Mouse (Mus musculus) G1E (cell line): Measurements from ENCODE around the gene Dtx2. TPM values are rescaled to one million over a fixed set of nuclear protein-coding genes. Genes with fewer than 3 reads are reported as not detected.
A peak's percentile ranks its signal among the peaks of the same experiment; 100 is the strongest.
"Not testable (repeated sequence)": the region's sequence is repeated elsewhere in the genome, so short reads cannot be mapped to it uniquely, and the experiment has no call there.

ENCODE experiments used
- ATAC-seq: 2 replicates; pipeline ENCODE4 v1.8.0; 2016; ENCODE audit warnings: mild to moderate bottlenecking; ENCODE audit not compliant: insufficient number of reproducible peaks, poor library complexity, low FRiP score, severe bottlenecking; ENCODE audit errors: extremely low read depth
- DNase-seq: peaks from one replicate; pipeline ENCODE4 v3.0.0; 2012; ENCODE audit warnings: low spot score
- H3K27me3 ChIP-seq: 2 replicates; pipeline ENCODE4 v1.6.1; 2012; ENCODE audit warnings: mild to moderate bottlenecking, low read length, inconsistent platforms; ENCODE audit not compliant: insufficient read depth
- H3K36me3 ChIP-seq: replicated peaks from 2 replicates; pipeline ENCODE3; 2012; ENCODE audit warnings: mild to moderate bottlenecking, inconsistent platforms
- H3K4me1 ChIP-seq: 2 replicates; pipeline ENCODE4 v1.6.1; 2012; ENCODE audit warnings: low read depth, low read length, inconsistent platforms, mixed read lengths; ENCODE audit not compliant: insufficient read depth
- H3K4me3 ChIP-seq: 2 replicates; pipeline ENCODE4 v1.5.1; 2012; ENCODE audit warnings: low read depth, mild to moderate bottlenecking, inconsistent platforms, low read length, moderate library complexity, mixed read lengths
- H3K9me3 ChIP-seq: replicated peaks from 2 replicates; pipeline ENCODE4 v1.6.1; 2012; ENCODE audit warnings: inconsistent platforms
- CTCF ChIP-seq: IDR thresholded peaks from 2 replicates; pipeline ENCODE4 v1.5.1; 2012; ENCODE audit warnings: low read depth, low read length, inconsistent platforms, mixed read lengths
- GATA1 ChIP-seq: IDR thresholded peaks from 2 replicates; pipeline ENCODE4 v1.6.1; 2012; ENCODE audit warnings: borderline replicate concordance, low read length, inconsistent platforms, mixed read lengths
- GATA2 ChIP-seq: IDR thresholded peaks from 2 replicates; pipeline ENCODE4 v1.6.1; 2012; ENCODE audit warnings: low read depth, low read length, inconsistent platforms, borderline replicate concordance
- POLR2AphosphoS5 ChIP-seq: IDR thresholded peaks from 2 replicates; pipeline ENCODE4 v1.6.1; 2012; ENCODE audit warnings: low read depth, low read length, inconsistent platforms; ENCODE audit not compliant: insufficient replicate concordance
- TAL1 ChIP-seq: conservative IDR thresholded peaks from 2 replicates; pipeline ENCODE4 v1.6.1; 2012; ENCODE audit warnings: low read depth, low read length, inconsistent platforms, mixed read lengths
- polyA plus RNA-seq: library from polyadenylated mRNA; stranded (reverse); fragments of >175 nt; gene quantifications from 2 replicates; pipeline ENCODE4 v1.2.3, GENCODE M21; 2012
- total RNA-seq, 2 experiments: library from RNA; stranded (forward) in 1 of 2; stranded (reverse) in 1 of 2; fragments of 200-1000 nt in 1 of 2; fragments of >200 nt in 1 of 2; fragmentation: Nextera tagmentation in 1 of 2; gene quantifications; 2 replicates each; pipeline ENCODE4 v1.2.3; 2014 to 2017

Gene Dtx2
- total and polyA plus RNA-seq, 3 experiments: 5.1 to 25.6 (median 25.2) TPM

DNA sequence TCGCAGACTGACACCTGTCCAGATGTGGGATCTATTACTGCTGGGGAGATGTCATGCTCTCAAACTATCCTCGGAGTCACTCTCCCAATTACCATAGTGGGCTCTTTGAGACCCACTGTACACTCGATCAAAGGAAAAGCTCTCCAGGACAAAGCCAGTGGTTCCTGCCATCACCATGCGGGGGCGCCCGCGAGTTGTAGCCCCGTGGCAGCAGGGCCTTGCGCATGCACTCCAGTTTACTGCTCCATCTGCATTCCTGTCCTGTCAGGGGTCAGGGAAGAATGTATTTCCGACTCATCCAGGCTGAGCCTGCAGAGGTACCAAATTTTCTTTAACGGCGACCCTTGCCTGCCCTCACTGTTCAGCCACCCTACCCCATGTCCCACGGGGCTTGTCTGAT, 50.3 kb downstream of the Dtx2 start:
- no peaks in the 10 kb centered on the region for H3K36me3 ChIP-seq
- H3K4me3 ChIP-seq: no peak overlapping the region
- peaks cover 10% of the 10 kb centered on the region; the same call in 1 of the 2 replicates for H3K27me3 ChIP-seq
- H3K4me1 ChIP-seq: peaks cover 10% of the 10 kb centered on the region
- ATAC-seq (no peak), DNase-seq (no peak)
- TF ChIP-seq TAL1 (no peak), CTCF (peak; percentile 54)
- no peaks in the 10 kb centered on the region for H3K9me3 ChIP-seq

DNA sequence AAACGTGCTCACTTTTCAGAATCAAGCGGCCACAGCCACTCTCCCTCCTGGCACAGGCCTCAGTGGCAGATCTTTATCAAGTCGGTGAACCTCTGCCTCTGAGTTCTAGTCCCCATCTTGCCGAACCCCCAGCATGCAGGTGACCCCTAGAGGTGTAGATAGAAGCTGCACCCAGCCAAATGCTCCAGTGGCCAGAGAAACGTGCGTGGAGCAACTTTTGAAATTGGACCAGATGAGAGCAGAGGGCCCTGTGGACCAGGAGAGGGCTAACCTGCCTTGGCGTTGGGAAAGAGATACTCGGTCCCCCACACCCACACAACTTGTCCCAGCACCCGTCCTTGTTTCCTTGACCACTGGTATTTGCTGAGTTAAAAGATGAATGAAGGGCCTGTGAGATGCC, 50.8 kb downstream of the Dtx2 start:
- H3K4me3 ChIP-seq: no peak overlapping the region

DNA sequence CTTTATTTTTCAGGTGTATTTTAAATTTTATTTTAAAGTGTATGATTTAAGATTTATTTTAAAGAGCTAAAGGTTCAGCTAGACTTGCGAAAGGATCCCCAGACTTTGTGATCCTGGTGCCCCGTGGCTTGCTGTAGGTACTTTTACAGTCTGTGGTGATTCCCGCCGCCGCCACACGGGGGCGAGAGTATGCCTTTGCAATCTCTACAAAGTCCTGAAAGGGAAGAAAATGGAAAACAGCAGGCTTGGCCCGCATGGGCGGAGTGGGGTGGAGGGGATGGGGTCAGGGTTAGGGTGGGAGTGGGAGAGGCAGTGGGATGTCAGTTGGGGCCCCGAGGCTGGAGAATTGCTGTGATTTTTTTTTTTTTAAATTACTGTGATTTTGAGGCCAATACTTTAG, 51.4 kb downstream of the Dtx2 start:
- no peak for ATAC-seq
- no peaks in the 10 kb centered on the region for H3K36me3 ChIP-seq
- TF ChIP-seq CTCF: peak; percentile 52; the same call in 1 of the 2 replicates
- no peak for TF ChIP-seq GATA1
- peaks cover 10% of the 10 kb centered on the region; the same call in 1 of the 2 replicates for H3K27me3 ChIP-seq
- H3K4me1 ChIP-seq: peaks cover 2% of the 10 kb centered on the region
- no peaks in the 10 kb centered on the region for H3K9me3 ChIP-seq
- peak; percentile 54 for DNase-seq
- H3K4me3 ChIP-seq: no peak overlapping the region

More for the DNA sequence above, 50.8 kb downstream of the Dtx2 start:
- TF ChIP-seq GATA1 (no peak), GATA2 (no peak), CTCF (no peak), TAL1 (no peak), POLR2AphosphoS5 (no peak)
- H3K27me3 ChIP-seq: peaks cover 10% of the 10 kb centered on the region; the same call in 1 of the 2 replicates
- ATAC-seq (no peak), DNase-seq (no peak)
- peaks cover 6% of the 10 kb centered on the region for H3K4me1 ChIP-seq
- no peaks in the 10 kb centered on the region for H3K36me3 ChIP-seq
- H3K9me3 ChIP-seq: no peaks in the 10 kb centered on the region

GRCm38 (mm10) chr5:136048541-136048940, 53.9 kb downstream of the Dtx2 start:
- H3K4me3 ChIP-seq, ATAC-seq, H3K36me3 ChIP-seq, H3K9me3 ChIP-seq, H3K4me1 ChIP-seq, H3K27me3 ChIP-seq, DNase-seq: not testable (repeated sequence)

GRCm38 (mm10) chr5:136049926-136050325, 55.3 kb downstream of the Dtx2 start:
- no peak for DNase-seq
- TF ChIP-seq CTCF (no peak), POLR2AphosphoS5 (no peak), GATA1 (no peak), GATA2 (no peak), TAL1 (no peak)
- no peak overlapping the region for H3K4me3 ChIP-seq
- H3K9me3 ChIP-seq: no peaks in the 10 kb centered on the region
- H3K36me3 ChIP-seq: no peaks in the 10 kb centered on the region
- H3K4me1 ChIP-seq: no peaks in the 10 kb centered on the region
- peaks cover 2% of the 10 kb centered on the region; the same call in 1 of the 2 replicates for H3K27me3 ChIP-seq
- no peak for ATAC-seq

- Histone ChIP-seq H3K36me3 (no peaks in the 10 kb centered on the region), H3K27me3 (peaks cover 2% of the 10 kb centered on the region), H3K9me3 (no peaks in the 10 kb centered on the region), H3K4me3 (no peak overlapping the region), H3K4me1 (no peaks in the 10 kb centered on the region)
- no peak for ATAC-seq
- no peak for DNase-seq
- TF ChIP-seq GATA2 (no peak), POLR2AphosphoS5 (no peak), CTCF (no peak), GATA1 (no peak), TAL1 (no peak)
These were observed 56.9 kb downstream of the Dtx2 start for GRCm38 (mm10) chr5:136051231-136052085.

- no peaks in the 10 kb centered on the region for H3K4me1 ChIP-seq
- TF ChIP-seq CTCF: no peak
- no peak for TF ChIP-seq GATA1
- TF ChIP-seq GATA2: no peak
- no peak for TF ChIP-seq POLR2AphosphoS5
- TF ChIP-seq TAL1: no peak
- H3K4me3 ChIP-seq: no peak overlapping the region
- DNase-seq (no peak), ATAC-seq (no peak)
- H3K9me3 ChIP-seq: no peaks in the 10 kb centered on the region
- peaks cover 16% of the 10 kb centered on the region for H3K27me3 ChIP-seq
- no peaks in the 10 kb centered on the region for H3K36me3 ChIP-seq
These were observed 58.5 kb downstream of the Dtx2 start for GRCm38 (mm10) chr5:136052861-136053655.
